Mouse (Mus musculus) megakaryocyte, embryonic 14.5 days (primary cell): Measurements from ENCODE around the gene Grem1.

Experiments
- FLI1 ChIP-seq: IDR thresholded peaks from 2 replicates; pipeline ENCODE4 v1.6.1; 2012; ENCODE audit warnings: low read length, inconsistent platforms, mixed read lengths
- GATA1 ChIP-seq: IDR thresholded peaks from 3 replicates; pipeline ENCODE4 v1.6.1; 2012; ENCODE audit warnings: mixed read lengths, low read length, inconsistent platforms, borderline replicate concordance

GRCm38 (mm10) chr2:113787882-113788281 is 29.4 kb upstream of the Grem1 start:
- TF ChIP-seq GATA1 (no peak), FLI1 (no peak)
